Mouse (Mus musculus) stomach, embryonic 15.5 days (tissue): ENCODE data around the gene Ppcdc. TPM values are rescaled to one million over a fixed set of nuclear protein-coding genes. Genes with fewer than 3 reads are reported as not detected.

Source experiments
- ATAC-seq: fragments of 200-750 bp; cut with Nextera tagmentation; 2 replicates; pipeline ENCODE4 v1.8.0; 2017; ENCODE audit warnings: low read depth, moderate number of reproducible peaks, moderate TSS enrichment; ENCODE audit not compliant: insufficient read depth, low FRiP score
- H3K27ac ChIP-seq: fragments of 300-500 bp; sonication (generic); 2 replicates; pipeline ENCODE4 v1.5.1; 2015; ENCODE audit warnings: mild to moderate bottlenecking, inconsistent platforms
- H3K27me3 ChIP-seq: fragments of 300-500 bp; sonication (generic); replicated peaks from 2 replicates; pipeline ENCODE4 v1.6.1; 2015; ENCODE audit warnings: inconsistent platforms
- H3K36me3 ChIP-seq: fragments of 300-500 bp; sonication (generic); 2 replicates; pipeline ENCODE4 v1.6.1; 2015; ENCODE audit warnings: inconsistent platforms
- H3K4me1 ChIP-seq: fragments of 300-500 bp; sonication (generic); 2 replicates; pipeline ENCODE4 v1.6.1; 2015; ENCODE audit warnings: inconsistent platforms
- H3K4me2 ChIP-seq: fragments of 300-500 bp; sonication (generic); 2 replicates; pipeline ENCODE4 v1.6.1; 2015; ENCODE audit warnings: mild to moderate bottlenecking, inconsistent platforms
- H3K4me3 ChIP-seq: fragments of 300-500 bp; sonication (generic); replicated peaks from 2 replicates; pipeline ENCODE4 v1.5.1; 2015; ENCODE audit warnings: inconsistent platforms
- H3K9ac ChIP-seq: fragments of 300-500 bp; sonication (generic); 2 replicates; pipeline ENCODE4 v1.6.1; 2015; ENCODE audit warnings: inconsistent platforms
- H3K9me3 ChIP-seq: fragments of 300-500 bp; sonication (generic); 2 replicates; pipeline ENCODE4 v1.6.1; 2016; ENCODE audit warnings: inconsistent platforms
- WGBS: fragments of 180-500 bp; shearing (Covaris S2); methylation state at CpG from one replicate; pipeline ENCODE4 v1.1.7; 2015; 5-methylcytosine and 5-hydroxymethylcytosine counted together
- polyA plus RNA-seq: library from polyadenylated mRNA; unstranded; fragments of >200 nt; fragmentation: Nextera tagmentation; extraction: Ambion mirVana; gene quantifications from 2 replicates; pipeline ENCODE4 v1.2.1, GENCODE M21; 2015

Gene Ppcdc
- polyA plus RNA-seq, 1 experiment from 2014 or later: 23.6 TPM

DNA sequence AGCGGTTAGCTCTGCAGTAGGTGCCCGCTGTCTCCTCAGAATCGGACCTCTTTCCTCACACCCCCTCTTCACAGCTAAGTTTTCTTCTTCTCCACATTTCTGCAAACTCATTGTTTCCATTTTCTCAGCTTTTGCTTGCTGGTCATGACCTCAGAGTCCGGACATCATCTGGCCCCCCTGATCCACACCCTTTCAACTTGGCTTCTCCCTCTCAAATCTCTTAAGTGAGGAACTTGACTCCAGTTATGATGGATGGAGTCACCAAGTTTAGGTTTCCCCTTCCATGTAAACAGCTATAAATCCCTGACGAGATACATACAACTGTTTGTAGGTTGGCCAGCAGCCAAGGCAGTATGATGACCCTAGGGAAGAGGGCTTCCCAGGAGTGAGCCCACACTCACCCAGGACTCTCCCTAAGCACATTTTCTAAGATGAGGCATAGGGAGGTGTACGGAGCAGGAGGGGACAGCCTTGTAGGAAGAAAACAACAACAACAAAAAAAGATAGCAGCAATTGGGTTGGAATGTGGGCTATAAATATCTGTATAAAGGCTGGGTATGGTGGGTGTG lies 96.9 kb downstream of the Ppcdc start:
- no peak overlapping the region for H3K4me3 ChIP-seq
- H3K36me3 ChIP-seq: no peaks in the 10 kb centered on the region
- H3K27me3 ChIP-seq: no peaks in the 10 kb centered on the region
- no peak overlapping the region for H3K27ac ChIP-seq
- H3K4me1 ChIP-seq: 0 out of 2 replicates have a peak, but pooled peaks cover 4% of the 10 kb centered on the region
- no peak overlapping the region for H3K4me2 ChIP-seq
- 47% methylated on average over 6 of the region's 6 CpGs for WGBS
- H3K9ac ChIP-seq: no peak overlapping the region
- no peak for ATAC-seq
- H3K9me3 ChIP-seq: no peaks in the 10 kb centered on the region

- no peak overlapping the region for H3K4me3 ChIP-seq
- no peak overlapping the region for H3K9ac ChIP-seq
- 0 out of 2 replicates have a peak, but pooled peaks cover 4% of the 10 kb centered on the region for H3K4me1 ChIP-seq
- H3K27me3 ChIP-seq: no peaks in the 10 kb centered on the region
- WGBS: 69% methylated on average over 3 of the region's 3 CpGs
- no peak overlapping the region for H3K27ac ChIP-seq
- H3K9me3 ChIP-seq: no peaks in the 10 kb centered on the region
- no peak for ATAC-seq
- H3K36me3 ChIP-seq: no peaks in the 10 kb centered on the region
- H3K4me2 ChIP-seq: no peak overlapping the region
Observed at GRCm38 (mm10) chr9:57342186-57342585, 97.7 kb downstream of the Ppcdc start.

- Histone ChIP-seq H3K36me3 (no peaks in the 10 kb centered on the region), H3K27ac (no peak overlapping the region), H3K27me3 (no peaks in the 10 kb centered on the region), H3K4me2 (no peak overlapping the region), H3K9ac (no peak overlapping the region), H3K9me3 (no peaks in the 10 kb centered on the region), H3K4me1 (0 out of 2 replicates have a peak, but pooled peaks cover 4% of the 10 kb centered on the region), H3K4me3 (no peak overlapping the region)
- no peak for ATAC-seq
- WGBS: 95% methylated on average over 5 of the region's 5 CpGs
Observed at GRCm38 (mm10) chr9:57340361-57340760, 99.6 kb downstream of the Ppcdc start.

DNA sequence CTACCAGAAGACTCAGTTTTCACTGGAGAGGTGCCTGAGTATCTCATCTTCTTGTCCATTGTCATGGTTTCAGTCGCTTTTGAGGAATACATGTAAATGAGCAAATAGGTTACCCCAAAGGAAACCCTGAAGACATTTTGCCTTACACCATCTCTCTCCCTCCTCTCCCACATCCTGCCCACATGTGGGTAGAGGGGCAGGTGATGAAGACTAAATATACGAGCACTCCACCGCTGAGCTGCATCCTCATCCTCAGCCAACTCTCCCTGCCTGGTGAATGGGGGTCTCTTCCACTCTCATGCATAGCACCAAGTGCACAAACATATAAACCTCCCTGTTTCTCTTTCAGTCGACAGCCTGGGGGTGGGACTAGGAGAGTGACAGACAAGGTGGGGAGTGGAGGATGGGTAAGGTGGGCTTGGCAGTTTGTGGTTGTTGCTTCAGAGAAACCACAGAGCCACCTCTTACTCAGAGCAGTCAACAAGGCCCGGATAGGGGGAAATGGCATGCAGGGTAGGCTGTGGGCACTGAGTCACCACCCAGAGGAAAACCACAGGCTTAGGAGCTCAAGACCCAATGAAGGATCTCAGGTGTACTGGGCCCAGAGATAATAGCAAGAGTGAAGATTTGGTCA lies 100.2 kb downstream of the Ppcdc start:
- no peaks in the 10 kb centered on the region for H3K9me3 ChIP-seq
- H3K27me3 ChIP-seq: no peaks in the 10 kb centered on the region
- WGBS: 71% methylated on average over 5 of the region's 5 CpGs
- no peak overlapping the region for H3K4me2 ChIP-seq
- no peaks in the 10 kb centered on the region for H3K36me3 ChIP-seq
- no peak overlapping the region for H3K9ac ChIP-seq
- ATAC-seq: no peak
- no peak overlapping the region for H3K4me3 ChIP-seq
- H3K4me1 ChIP-seq: 0 out of 2 replicates have a peak, but pooled peaks cover 4% of the 10 kb centered on the region
- H3K27ac ChIP-seq: no peak overlapping the region

- H3K4me2 ChIP-seq: no peak overlapping the region
- no peak overlapping the region for H3K27ac ChIP-seq
- WGBS: 76% methylated on average over 1 of the region's 1 CpGs
Observed at GRCm38 (mm10) chr9:57338706-57339105, 101.2 kb downstream of the Ppcdc start.

More at GRCm38 (mm10) chr9:57338706-57339105, 101.2 kb downstream of the Ppcdc start:
- Histone ChIP-seq H3K4me3 (no peak overlapping the region), H3K9ac (no peak overlapping the region), H3K27me3 (no peaks in the 10 kb centered on the region), H3K4me1 (0 out of 2 replicates have a peak, but pooled peaks cover 4% of the 10 kb centered on the region), H3K9me3 (no peaks in the 10 kb centered on the region), H3K36me3 (no peaks in the 10 kb centered on the region)
- no peak for ATAC-seq

Other genes with a start within 250 kb of the Ppcdc start
- gene Trcg1, start 203.6 kb downstream of the Ppcdc start, polyA plus RNA-seq: 0.05 TPM in 1 of 2 replicates, not detected in the other
- 23.8 and 26.6 TPM in 2 replicates for gene 1700017B05Rik, start 177.5 kb downstream of the Ppcdc start, polyA plus RNA-seq
- 19.8 and 22.4 TPM in 2 replicates for gene Scamp5, start 27.9 kb upstream of the Ppcdc start, polyA plus RNA-seq
- gene Rpp25, start 63.9 kb upstream of the Ppcdc start, polyA plus RNA-seq: 6.0 and 6.1 TPM in 2 replicates
- gene Cox5a, start 81.2 kb upstream of the Ppcdc start, polyA plus RNA-seq: 621 and 623 TPM in 2 replicates
- gene Fam219b, start 97.4 kb upstream of the Ppcdc start, polyA plus RNA-seq: 18.7 and 19.7 TPM in 2 replicates
- gene Mpi, start 112.6 kb upstream of the Ppcdc start, polyA plus RNA-seq: 38.9 and 48.4 TPM in 2 replicates
- gene Scamp2, start 120.8 kb upstream of the Ppcdc start, polyA plus RNA-seq: 76.6 and 84.2 TPM in 2 replicates
- gene Ulk3, start 149.3 kb upstream of the Ppcdc start, polyA plus RNA-seq: 17.4 and 19.2 TPM in 2 replicates
- not detected in 2 replicates for gene Cplx3, start 166.2 kb upstream of the Ppcdc start, polyA plus RNA-seq
- not detected in 2 replicates for gene Lman1l, start 180.7 kb upstream of the Ppcdc start, polyA plus RNA-seq
- 29.6 and 29.8 TPM in 2 replicates for gene Csk, start 213.5 kb upstream of the Ppcdc start, polyA plus RNA-seq
- gene Cyp1a2, start 243.6 kb upstream of the Ppcdc start, polyA plus RNA-seq: not detected in 2 replicates
- 0.05 TPM in 1 of 2 replicates, not detected in the other for gene Cyp1a1, start 247.8 kb upstream of the Ppcdc start, polyA plus RNA-seq